Mouse (Mus musculus) embryo, embryonic 11 days (tissue): ENCODE results near the gene Gli2.

Source experiments
- DNase-seq: peaks from one replicate; pipeline ENCODE4 v3.0.0-alpha.2; 2015

Gli2 gene

DNA sequence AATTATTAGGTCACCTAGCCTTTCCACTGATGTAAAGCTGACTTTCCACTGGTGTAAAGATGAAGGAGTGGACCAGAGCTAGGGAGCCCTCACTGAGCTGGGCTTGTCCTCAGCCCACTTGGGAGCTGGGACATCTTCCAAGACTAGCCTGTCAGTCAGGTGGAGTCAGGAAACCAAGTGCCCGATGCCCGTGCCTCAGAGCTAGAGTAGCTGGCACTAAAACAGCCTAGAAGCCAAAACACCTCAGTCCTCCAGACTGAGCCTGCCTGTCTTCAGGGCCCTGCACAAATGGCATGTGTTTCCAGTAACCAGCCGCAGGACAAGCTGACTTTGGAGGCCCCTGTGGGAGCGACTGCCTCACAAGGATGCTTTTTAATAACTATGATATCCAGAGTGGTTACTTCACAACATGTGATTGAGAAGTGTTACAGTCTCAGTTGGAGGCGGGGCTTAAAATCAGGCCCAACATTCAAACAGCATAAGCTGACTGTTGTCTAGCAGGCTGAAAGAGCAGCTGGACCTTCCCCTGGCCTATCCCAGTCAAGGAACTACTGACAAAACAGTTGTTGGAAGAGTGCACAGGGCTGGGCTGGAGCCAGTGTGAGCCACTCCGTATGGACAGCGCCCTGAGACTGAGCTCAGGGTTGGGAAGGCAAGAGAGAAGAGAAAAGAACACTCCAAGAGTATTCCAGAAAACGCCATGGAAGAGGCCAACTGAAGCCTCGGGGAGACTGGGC lies 158.2 kb downstream of the Gli2 start:
- no peak for DNase-seq

DNA sequence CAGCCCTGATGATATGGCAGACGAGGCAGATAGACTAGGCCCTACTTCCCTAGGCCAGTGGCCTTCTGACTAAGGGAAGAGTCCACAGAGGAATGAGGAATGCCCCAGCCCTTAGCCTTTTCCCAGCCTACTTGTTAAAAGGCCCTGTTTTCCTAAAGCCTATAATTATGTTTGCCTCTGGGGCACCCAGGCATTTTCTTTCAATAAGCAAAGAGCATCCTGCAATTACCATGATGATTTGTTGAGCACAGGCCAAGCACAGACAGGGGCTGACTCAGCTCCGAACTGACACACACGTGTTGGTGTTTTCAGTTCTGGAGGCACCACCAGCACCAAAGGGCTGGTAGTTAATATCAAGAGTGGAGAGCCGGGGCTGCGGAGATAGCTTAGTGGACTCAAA lies 162.0 kb downstream of the Gli2 start:
- DNase-seq, result no peak

DNA sequence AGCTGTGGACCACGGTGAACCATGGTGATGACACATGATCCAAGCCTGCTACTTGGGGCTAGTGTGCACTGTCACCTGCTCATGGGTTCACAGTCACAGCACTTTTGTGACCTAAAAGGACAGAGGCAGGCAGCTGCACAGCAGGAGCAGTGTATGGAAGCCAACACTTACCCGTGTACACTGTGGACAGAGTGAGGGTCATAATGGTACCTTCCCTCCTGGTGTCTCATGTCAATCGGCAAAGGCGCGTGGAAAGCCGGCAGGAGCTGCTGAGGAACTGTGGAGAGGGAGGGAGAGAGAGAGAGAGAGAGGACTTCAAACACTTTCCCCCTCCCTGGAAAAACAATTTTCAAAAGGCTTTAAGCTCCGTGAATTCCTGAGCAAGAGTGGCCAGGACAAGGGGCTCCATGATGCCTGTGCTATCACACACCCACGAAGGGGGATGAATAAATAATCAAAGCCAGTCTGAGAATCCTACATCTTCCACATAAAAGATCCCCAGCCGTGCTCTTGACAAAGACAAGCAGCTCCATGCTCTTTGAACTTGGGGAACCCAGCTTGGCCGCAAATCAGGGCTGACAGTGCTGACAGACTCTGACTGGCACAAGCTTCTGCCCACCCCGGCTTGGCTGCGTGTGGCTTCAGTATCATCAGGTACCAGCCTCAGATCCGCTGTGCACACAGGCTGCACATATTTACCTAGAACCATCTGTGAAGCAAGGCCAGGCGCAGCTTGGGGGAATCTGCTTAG lies 163.1 kb downstream of the Gli2 start:
- DNase-seq, result peak; percentile 47

DNA sequence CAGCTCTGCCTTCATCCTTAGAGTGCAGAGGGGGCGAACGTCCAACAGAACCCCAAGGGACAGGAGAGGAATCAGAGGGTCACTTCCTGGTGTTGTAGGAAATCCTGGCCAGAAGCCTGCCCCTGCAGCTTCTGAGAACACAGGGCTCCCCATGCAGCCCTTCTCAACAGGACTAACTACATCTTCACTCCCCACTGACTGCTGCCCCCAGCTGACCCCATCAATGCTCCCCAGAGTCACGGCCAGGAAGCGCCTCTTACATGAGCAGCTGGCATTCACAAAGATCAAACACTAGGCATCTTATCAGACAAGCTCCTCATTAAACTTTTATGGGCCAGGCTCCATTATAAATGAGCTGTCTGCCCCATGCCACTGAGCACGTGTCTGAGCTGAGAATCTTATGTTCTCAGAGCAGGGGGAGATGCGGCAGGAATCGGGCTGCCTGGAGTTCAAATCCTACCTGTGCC lies 172.6 kb downstream of the Gli2 start:
- DNase-seq, result peak; percentile 39

DNA sequence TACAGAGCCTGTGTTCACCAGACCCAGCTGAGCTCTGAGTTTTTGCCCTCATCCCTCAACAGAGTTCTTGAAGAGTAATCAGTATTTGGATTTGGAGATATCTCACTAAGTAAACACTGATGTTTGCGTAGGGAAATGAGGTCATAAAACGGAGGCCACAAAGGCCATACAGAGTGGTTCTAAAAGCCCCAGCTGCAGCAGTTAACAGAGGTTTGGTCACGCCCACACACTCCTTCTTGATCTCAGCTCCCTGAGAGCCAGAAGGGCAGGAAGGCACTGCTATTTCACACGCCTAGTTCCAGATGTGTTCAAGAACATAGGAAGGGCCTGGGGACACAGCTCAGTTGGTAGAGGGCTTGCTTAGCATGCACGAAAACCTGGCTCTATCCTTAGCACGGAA lies 175.1 kb downstream of the Gli2 start:
- peak; percentile 62 for DNase-seq

DNA sequence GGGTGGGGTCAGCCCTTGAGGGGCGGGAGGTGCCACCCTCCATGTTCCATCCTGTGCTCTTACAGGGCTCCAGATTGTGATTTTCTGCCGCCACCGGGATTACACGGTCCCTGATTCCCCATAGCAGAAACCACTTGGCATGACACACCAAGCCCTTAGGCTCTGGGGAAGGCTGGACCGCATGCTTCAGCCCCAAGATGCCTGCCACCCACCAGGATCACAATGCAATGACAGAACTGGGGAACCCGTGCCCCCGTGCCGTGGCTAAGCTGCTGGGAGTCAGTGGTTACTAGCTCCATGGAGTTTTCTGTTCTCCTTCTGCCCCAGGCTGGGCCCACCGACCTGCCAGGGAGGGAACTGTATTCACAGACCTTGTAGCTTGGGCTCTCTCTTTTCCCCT lies 178.2 kb downstream of the Gli2 start:
- no peak for DNase-seq

DNA sequence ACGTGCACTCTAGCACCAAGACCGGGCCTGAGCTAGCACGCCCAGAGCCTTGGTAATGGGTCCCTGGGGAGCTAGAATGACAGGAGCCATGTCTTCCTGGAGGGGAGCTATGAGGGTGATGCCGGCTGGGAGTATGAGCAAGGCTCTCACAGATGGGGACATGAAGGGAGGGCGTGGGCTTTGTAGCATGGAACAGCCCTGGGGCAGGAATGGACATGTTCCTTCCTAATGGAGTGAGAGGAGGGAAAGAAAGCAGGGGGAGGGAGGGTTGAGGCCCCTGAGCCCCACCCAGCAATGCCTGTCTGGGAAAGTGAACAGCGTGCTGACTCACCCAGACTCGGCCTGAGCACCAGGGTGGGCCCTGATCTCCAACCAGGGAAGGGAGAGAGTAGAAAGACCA lies 179.9 kb downstream of the Gli2 start:
- DNase-seq, result no peak

DNA sequence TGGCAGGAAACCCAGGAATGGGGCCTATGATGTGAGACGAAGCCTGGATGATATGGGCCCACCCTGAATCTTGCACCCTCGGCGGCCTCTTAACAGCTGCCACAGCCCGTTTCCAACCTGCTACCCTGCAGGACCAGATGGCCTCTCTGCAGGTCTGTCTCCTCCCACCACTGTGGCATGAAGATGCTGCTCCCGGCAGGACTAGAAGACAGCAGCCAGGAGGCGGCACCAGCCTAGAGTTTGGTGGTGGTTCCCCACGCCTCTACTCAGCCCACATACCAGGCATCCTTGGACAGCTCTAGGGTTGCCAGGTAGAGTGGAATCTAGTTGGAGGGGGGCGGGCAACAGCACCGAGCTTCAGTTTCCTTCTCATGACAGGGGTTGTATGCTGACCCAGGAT lies 188.7 kb downstream of the Gli2 start:
- DNase-seq, result no peak

DNA sequence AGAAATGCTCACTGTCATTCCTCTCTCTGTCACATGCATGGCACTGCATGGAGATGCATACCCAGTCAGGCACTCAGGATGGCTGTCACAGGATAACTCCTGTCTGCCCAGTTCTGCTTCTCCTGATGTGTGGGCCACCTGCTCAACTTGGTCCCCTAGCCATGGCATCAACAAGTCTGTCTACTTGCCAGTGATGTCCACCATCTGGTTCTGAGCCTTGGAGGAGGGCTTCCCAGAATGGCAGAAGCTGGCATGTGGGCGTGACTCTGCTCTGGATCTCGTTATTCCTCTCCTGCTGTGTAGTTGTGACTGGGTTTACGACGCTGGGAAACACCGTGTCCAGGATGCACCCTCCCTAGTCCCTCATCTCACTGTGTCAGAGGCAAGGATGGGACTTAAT lies 189.4 kb downstream of the Gli2 start:
- no peak for DNase-seq

DNA sequence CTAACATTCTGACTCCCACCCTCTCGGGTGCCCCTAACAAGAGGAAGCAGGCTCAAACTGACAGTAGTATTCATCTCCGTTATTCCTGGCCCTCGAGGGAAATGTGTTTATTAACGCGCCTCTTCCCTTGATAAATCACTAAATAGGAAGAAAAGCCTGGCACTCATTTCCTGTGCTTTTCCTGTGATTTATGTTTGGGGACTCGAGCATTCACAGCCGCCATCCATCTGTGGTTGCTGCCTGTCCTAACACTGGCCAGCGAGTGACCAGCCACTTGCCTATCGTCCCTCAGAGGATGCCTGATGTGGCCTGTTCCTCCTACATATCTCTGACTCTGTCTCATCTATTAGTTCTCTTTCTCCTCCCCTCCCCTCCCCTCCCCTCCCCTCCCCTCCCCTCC lies 195.3 kb downstream of the Gli2 start:
- DNase-seq, result peak; percentile 41

DNA sequence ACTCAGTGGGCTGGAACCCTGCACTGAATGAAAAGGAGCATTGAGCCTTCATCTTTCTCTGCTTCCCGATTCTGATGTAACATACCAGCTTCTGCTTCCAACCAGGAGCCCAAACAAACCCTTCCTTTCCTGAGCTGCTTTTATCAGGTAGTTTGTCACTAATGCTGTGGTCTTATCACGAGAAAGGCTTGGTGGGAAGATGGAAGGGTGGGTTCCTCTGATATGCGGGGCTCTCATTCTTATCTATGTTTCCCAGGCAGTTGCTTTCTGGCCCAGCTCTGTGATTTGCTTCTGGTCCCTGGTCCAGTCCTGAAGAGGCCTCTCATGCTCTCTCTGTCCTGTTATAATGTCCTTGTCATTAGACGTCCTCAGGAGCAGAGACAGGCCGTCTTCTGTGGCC lies 222.8 kb downstream of the Gli2 start:
- no peak for DNase-seq

DNA sequence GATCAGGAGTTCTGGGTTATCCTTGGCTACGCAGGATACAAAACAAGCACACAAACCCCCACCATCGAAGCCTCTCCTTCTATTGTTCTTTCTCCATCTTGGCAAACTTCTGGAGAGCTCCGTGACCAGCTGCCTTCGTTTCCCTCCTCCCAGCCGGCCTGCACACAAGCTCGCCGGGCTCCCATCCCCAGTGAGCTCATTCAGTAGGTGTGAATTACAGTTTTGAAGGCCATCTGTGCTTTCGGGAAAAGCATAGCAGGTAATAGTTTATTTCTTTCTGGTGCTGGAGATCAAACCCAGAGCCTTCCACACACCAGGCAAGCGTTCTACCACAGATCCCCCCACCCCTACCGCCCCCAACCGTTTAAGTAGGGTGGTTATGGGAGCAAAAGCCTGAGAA lies 226.8 kb downstream of the Gli2 start:
- no peak for DNase-seq

DNA sequence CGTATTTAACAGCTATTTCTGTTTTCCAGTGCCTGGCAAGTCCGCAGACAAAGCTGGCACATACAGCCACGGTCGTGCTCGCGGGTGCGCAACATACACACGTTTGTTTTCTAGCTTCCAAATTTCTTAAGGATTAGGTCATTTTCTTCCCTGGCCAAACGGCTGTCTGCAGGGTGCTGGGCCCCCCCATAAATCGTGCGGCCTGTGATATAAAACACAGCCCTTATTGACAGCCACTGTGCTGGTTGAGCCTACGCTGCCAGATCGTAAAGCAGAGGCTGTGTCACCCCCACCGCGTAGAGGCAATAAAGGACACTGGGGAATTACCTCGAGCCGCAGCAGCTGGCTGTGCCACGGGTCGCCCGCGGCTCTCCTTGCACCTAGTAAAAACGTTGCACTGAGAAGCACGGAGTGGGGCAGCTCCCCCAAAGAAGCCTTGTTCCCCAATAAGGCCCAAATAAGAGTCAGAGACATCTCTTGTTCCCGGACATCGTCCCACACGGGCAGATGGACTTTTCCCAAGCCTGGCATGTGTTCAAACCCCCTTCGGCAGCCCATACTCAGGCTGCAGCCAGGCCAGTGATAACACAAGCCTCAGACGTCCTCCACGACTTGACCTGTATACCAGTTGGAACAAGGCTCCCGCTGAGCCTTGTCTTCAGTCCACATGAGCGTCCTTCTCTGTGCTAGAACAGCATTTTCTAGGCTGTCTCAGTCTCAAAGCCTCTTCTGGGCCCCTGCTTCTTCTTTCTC lies 227.8 kb downstream of the Gli2 start:
- peak; percentile 46 for DNase-seq

DNA sequence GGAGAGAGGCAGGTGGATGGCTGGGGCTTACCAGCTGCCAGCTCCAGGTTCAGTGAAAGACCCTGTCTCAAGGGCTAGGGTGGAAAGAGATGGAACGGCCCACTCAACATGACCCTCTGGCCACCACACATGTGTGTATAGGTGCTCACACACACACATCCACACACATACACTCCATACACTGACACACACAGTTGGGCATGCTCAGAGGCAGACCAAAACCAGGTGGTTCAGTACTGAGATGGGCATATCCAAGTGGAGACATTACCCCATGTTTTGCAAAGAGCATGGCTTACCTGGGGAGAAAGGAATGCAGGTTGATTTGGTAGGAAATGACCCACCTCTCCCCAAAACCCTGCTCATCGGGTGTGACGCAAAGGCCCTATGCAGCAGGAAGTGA lies 228.4 kb downstream of the Gli2 start:
- no peak for DNase-seq

DNA sequence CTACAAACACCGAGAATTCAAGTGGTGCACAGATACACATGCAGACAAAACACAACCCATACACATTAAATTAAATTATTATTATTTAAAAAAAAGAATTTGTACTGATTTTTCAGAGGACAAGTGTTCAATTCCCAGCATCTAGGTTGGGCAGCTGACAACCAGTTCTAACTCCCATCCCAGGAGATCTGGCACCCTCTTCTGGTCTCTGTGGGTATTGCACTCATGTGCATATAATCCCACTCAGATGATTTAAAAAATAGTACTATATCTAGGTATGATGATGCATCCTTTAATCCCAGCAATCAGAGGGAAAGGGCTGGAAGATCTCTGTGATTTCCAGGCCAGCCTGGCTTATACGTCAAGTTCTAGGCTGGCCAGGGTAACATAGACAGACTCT lies 231.2 kb downstream of the Gli2 start:
- no peak for DNase-seq

DNA sequence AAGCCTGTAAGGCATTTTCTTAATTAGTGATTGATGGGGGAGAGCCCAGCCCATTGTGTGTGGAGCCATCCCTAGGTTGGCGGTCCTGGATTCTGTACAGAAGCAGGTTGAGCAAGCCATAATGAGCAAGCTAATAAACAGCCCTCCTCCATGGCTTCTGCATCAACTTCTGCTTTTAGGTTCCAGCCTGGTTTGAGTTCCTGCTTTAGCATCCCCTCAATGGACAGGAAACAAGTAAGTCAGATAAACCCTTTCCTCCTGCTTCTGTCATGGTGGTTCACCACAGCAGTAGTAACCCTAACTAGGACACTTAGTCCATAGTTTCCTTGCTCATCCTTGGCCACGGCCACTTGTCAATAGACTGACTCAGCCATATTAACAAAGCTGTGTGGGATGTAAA lies 238.4 kb downstream of the Gli2 start:
- no peak for DNase-seq

DNA sequence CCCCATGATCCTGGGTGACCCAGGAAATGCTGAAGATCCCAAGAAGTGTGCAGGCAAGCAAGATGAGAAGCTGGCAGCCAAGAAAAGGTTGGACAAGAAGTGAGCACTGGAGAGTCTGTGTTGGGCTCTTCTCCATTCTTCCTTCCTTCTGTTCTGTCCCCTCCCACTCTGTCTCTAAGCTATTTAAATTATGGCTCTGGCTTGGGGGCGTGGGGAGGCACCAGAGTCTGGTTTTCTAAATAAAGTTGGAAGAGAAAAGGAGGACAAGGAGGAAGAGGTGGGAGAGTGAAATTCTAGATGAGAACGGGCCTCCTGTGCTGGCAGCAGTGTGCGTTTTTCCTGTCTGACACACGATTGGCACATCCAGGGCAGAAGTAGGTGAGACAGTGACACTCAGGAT lies 243.1 kb downstream of the Gli2 start:
- DNase-seq, result no peak

DNA sequence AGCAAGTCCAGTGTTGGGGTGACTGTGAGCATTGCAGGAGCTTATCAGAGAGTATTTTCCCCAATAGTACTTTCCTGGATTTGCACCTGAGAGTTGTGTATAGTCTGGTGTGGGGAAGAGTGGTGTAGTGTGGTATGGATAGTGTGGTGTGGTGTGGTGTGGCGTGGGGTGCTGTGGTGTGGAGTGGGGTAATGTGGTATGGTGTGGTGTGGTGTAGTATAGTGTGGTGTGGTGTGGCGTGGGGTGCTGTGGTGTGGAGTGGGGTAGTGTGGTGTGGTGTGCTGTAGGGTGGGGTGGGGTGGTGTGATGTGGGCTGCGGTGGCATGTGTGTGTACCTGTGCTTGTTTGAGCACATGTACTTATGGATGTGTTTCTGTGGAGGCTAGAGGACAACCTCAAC lies 246.7 kb downstream of the Gli2 start:
- no peak for DNase-seq

DNA sequence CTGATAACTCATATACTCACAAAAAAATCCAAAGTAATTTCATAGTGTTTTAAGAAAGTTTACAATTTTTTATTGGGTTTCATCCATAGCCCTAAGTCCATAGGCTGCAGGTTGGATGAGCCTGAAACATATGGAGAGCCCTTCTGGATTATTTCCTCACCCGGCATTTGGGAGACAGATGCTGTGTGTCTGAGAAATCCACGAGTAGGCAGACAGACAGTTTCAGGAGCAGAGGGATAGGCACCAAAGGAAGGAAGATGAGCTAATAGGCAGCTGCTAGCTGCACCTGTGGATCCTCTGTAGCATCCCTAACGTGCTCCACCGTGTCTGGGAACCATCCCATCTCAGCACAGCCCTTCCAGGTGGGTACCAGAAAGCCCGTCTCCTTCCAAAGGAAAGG lies 251.3 kb downstream of the Gli2 start:
- no peak for DNase-seq

DNA sequence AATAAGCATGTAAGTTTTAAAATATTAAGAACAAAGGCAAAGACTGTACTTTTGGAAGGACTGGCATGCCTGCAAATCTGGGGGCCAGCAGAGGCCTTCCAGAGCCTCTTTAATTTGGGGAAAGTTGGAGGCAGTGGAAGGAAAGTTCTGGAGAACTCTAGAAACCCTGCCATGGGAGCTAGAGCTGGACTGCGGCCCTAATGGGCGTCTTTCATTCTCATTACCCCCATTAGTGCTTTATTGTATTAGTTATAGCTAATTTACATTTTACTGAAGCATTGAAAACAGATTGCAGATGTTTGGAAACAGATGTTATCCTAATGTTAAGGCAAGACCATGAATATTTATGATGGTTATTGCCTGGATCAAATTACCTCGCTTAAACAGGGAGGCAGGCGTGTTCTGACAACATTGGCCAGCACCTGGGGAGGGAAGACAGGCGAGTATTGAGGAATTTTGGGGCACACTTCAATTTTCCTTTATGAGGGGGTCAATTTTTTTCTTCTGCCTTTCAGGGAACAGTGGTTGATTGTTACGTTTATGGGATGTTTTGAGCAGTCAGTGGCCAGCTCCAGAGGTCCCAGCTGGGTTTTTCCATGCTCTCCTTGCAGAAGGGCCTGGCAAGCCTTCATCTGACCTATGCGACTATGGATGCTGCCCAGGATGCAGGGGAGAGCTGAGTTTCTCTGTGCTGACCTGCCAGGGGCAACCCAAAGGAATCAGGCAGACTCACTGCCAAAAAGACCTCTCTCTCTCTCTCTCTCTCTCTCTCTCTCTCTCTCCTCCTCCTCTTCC lies 253.9 kb downstream of the Gli2 start:
- no peak for DNase-seq

DNA sequence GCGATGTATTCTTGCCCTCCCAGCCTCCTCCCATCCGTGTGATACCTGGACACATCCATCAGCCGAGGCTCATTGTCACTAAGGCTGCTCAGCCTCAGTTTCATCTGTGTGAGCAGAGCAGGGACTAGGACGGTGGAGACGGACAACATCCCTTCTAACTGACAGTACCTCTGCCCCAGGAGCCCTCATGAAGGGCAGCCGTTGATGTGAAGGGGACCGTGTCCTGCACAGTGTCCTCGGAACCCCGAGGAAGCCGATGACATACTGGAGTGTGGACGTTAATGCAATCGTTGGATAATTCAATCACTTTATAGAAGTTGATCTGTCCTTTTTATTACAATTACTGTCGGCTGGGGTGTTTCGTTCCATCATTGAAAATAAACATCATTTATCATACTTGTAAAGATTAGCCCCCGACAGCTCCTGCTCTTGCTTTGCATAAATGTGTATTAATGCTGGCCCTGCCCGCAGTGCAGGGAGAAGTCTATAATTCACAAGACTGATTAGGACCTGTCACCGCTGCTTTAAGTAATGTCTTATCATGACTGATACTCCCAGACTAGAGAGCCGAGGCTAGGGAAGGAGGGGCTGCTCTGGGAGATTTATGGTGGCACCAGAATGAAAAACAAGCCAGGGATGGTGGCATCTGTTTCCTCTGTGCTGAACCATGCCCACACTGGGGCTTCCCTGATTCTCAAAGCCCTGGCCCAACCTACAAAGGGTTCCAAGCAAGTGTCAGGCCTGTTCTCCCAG lies 257.8 kb downstream of the Gli2 start:
- peak; percentile 33 for DNase-seq

DNA sequence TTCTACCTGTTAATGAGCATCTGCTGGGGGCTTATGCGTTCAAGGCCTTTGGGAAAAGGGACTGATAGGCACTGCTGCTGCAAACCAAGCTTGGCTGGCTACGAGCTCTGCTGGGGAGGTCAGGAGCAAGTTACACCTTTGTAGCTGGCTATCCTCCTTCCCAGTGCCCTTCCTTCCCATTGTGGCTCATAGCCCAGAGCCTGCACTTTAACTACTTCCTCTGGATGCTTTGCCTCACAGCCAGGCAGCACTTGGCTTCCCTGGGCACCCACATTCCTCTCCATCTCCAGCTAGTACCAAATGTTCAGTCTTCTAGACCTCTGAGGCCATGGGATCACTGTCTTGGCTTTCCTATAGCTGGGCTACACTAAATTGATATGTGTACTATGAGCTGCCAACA lies 263.5 kb downstream of the Gli2 start:
- no peak for DNase-seq
